8 mouse cellular contexts compared by ENCODE assay signal in the genomic region with DNA sequence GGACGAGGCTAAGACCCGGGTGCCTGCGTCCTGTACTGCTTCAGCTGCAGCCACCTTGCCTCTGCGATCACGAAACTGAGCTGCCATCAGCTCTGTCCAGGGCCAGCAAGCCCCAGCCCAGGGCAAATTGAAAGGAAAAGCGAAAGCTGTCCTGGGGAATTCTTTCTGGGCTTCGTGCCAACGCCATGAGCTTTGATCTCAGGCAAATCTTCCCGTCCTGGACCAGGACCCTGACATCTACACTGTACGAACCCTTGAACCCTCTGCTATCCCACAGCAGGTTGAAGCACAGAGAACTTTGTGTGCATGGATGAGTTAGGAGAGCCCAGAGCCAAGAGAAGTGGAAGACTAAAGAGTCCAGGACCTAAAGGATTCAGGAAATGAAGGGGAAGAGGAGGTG. TPM values are rescaled to one million over a fixed set of nuclear protein-coding genes. Genes with fewer than 3 reads are reported as not detected.
DNase-seq lines count a peak whose midpoint lies in the region; ATAC-seq lines count a peak whose summit lies in the region.

No protein-coding gene starts in this region.

- peak; percentile 87 for DNase-seq in MN1 (ENCODE audit: low spot score)
- peak; percentile 90 for DNase-seq in adrenal gland, adult 2 months
- DNase-seq in heart, postnatal 36 days, result peak; percentile 67 to 73
- DNase-seq in layer of hippocampus, adult 9-11 months, result no peak
- DNase-seq in left cerebral cortex, adult 18-20 months (ENCODE audit: low spot score in 2 of 2), result no peak
- DNase-seq in thymus, adult 18-20 months, result no peak

- intact Hi-C loops in heart, postnatal 36 days (cut with DNase I), result no loop called here

- WGBS in liver, embryonic 12.5 days (ENCODE audit: insufficient replicate concordance), result 73% methylated on average over 10 of the region's 10 CpGs
- 44% methylated on average over 10 of the region's 10 CpGs for WGBS in stomach, embryonic 16.5 days

- H3K4me1 ChIP-seq in liver, embryonic 12.5 days, result peaks cover 78% of the 10 kb centered on the region
- H3K4me1 ChIP-seq in stomach, embryonic 16.5 days (ENCODE audit: control insufficient read depth, insufficient read depth, low read length), result peaks cover 64% of the 10 kb centered on the region

- no peak overlapping the region for H3K4me3 ChIP-seq in liver, embryonic 12.5 days
- H3K4me3 ChIP-seq in stomach, embryonic 16.5 days (replicated peaks; ENCODE audit: low read length), result no peak overlapping the region

- no peak overlapping the region for H3K27ac ChIP-seq in liver, embryonic 12.5 days
- H3K27ac ChIP-seq in stomach, embryonic 16.5 days (ENCODE audit: low read length), result no peak overlapping the region; the same call in 1 of the 2 replicates

- no peaks in the 10 kb centered on the region; the same call in 1 of the 2 replicates for H3K27me3 ChIP-seq in liver, embryonic 12.5 days (replicated peaks)
- H3K27me3 ChIP-seq in stomach, embryonic 16.5 days (ENCODE audit: control insufficient read depth, insufficient read depth, low read length), result no peaks in the 10 kb centered on the region

- ATAC-seq in liver, embryonic 12.5 days, result peak; percentile 26
- ATAC-seq in stomach, embryonic 16.5 days (ENCODE audit: insufficient read depth, low FRiP score), result no peak

- H3K4me2 ChIP-seq in liver, embryonic 12.5 days, result 0 out of 2 replicates have a peak overlapping the region, but pooled peaks have one; percentile 20
- H3K4me2 ChIP-seq in stomach, embryonic 16.5 days (ENCODE audit: low read depth, low read length), result peak overlapping the region; percentile 13; the same call in 1 of the 2 replicates

- no peaks in the 10 kb centered on the region for H3K9me3 ChIP-seq in liver, embryonic 12.5 days (replicated peaks)
- H3K9me3 ChIP-seq in stomach, embryonic 16.5 days (replicated peaks; ENCODE audit: control insufficient read depth, low read length), result no peaks in the 10 kb centered on the region

- no peaks in the 10 kb centered on the region for H3K36me3 ChIP-seq in liver, embryonic 12.5 days
- H3K36me3 ChIP-seq in stomach, embryonic 16.5 days (ENCODE audit: control insufficient read depth, insufficient read depth, low read length), result no peaks in the 10 kb centered on the region

- H3K9ac ChIP-seq in liver, embryonic 12.5 days, result no peak overlapping the region
- no peak overlapping the region for H3K9ac ChIP-seq in stomach, embryonic 16.5 days (ENCODE audit: low read length)

RNA-seq across cellular contexts. Expression of a gene that starts 25.7 kb away (rescaled TPM):
- total RNA-seq in adrenal gland, adult 2 months (2021), result 10 to 100 TPM; 19.0 to 26.9 TPM
- 35.3 and 38.0 TPM in 2 replicates for polyA plus RNA-seq in adrenal gland, adult 2 months (2012; rRNA removed)
- total RNA-seq in heart, postnatal 36 days (2021), result 10 to 100 TPM; 33.6 to 38.9 TPM
- 3.3 and 3.4 TPM in 2 replicates for polyA plus RNA-seq in liver, embryonic 12.5 days (2016; fragmentation: Nextera tagmentation; extraction: Ambion mirVana)
- polyA plus RNA-seq in stomach, embryonic 16.5 days (2015; fragmentation: Nextera tagmentation; extraction: Ambion mirVana), result 6.5 and 6.9 TPM in 2 replicates
- 10 to 100 TPM; 75.6 to 77.6 TPM for total RNA-seq in left cerebral cortex, adult 18-20 months (2021)

RNA-seq across cellular contexts. Expression of a gene that starts 56.5 kb away (rescaled TPM):
- under 1 TPM; 0.69 to 0.76 TPM for total RNA-seq in adrenal gland, adult 2 months (2021)
- polyA plus RNA-seq in adrenal gland, adult 2 months (2012; rRNA removed), result 0.85 and 1.4 TPM in 2 replicates
- 1 to 10 TPM in 1 of 2 experiments, under 1 TPM in 1; 0.94 to 1.6 TPM for total RNA-seq in heart, postnatal 36 days (2021)
- 0.07 and 0.17 TPM in 2 replicates for polyA plus RNA-seq in liver, embryonic 12.5 days (2016; fragmentation: Nextera tagmentation; extraction: Ambion mirVana)
- polyA plus RNA-seq in stomach, embryonic 16.5 days (2015; fragmentation: Nextera tagmentation; extraction: Ambion mirVana), result 0.44 and 0.65 TPM in 2 replicates
- 1 to 10 TPM; 7.9 to 9.0 TPM for total RNA-seq in left cerebral cortex, adult 18-20 months (2021)

Comparison
In these comparisons a context has a peak if more than half of its experiments do, and no peak if none do; other contexts are left out.
1. DNase-seq: peak in MN1 (single experiment), adrenal gland, adult 2 months (single experiment) and heart, postnatal 36 days (2 of 2); none in layer of hippocampus, adult 9-11 months (single experiment), left cerebral cortex, adult 18-20 months (0 of 2) and thymus, adult 18-20 months (0 of 2).